Mouse (Mus musculus) megakaryocyte, embryonic 14.5 days (primary cell): ENCODE results near the gene Taf8.

Experiments
- FLI1 ChIP-seq: IDR thresholded peaks from 2 replicates; pipeline ENCODE4 v1.6.1; 2012; ENCODE audit warnings: low read length, inconsistent platforms, mixed read lengths
- GATA1 ChIP-seq: IDR thresholded peaks from 3 replicates; pipeline ENCODE4 v1.6.1; 2012; ENCODE audit warnings: mixed read lengths, low read length, inconsistent platforms, borderline replicate concordance

GRCm38 (mm10) chr17:47532364-47532763 lies 30.3 kb upstream of the Taf8 start:
- TF ChIP-seq GATA1 (no peak), FLI1 (no peak)
